Mouse (Mus musculus) liver, embryonic 14.5 days (tissue): ENCODE measurements at regions not wholly inside any gene's neighbourhood (a gene's known extent, or its start where the extent isn't known, plus 50 kb on each side); places are given as distances from the start of the nearest gene placed in this dataset.

Experiments used
- ATAC-seq: fragments of 200-750 bp; cut with Nextera tagmentation; 2 replicates; pipeline ENCODE4 v1.8.0; 2017; ENCODE audit warnings: moderate number of reproducible peaks, mild to moderate bottlenecking, moderate library complexity; ENCODE audit not compliant: insufficient read depth
- DNase-seq, 3 experiments: peaks; one replicate each; pipeline ENCODE4 v3.0.0-alpha.2; 2012 to 2013; ENCODE audit warnings: low read depth in 3 of 3, low spot score in 3 of 3
- H3K27ac ChIP-seq: fragments of 300-500 bp; sonication (generic); 2 replicates; pipeline ENCODE4 v1.5.1; 2014; ENCODE audit warnings: moderate library complexity, mild to moderate bottlenecking, control low read depth, inconsistent platforms
- H3K27me3 ChIP-seq: fragments of 300-500 bp; sonication (generic); 2 replicates; pipeline ENCODE4 v1.6.1; 2014; ENCODE audit warnings: mild to moderate bottlenecking, low read length, moderate library complexity; ENCODE audit not compliant: control insufficient read depth, insufficient read depth
- H3K36me3 ChIP-seq: fragments of 300-500 bp; sonication (generic); replicated peaks from 2 replicates; pipeline ENCODE4 v1.6.1; 2014; ENCODE audit warnings: low read depth; ENCODE audit not compliant: control insufficient read depth, insufficient read depth
- H3K4me1 ChIP-seq, 2 experiments: fragments of 200-500 bp in 1 of 2; fragments of 300-500 bp in 1 of 2; sonication (generic) in 1 of 2; replicated peaks; 2 replicates each; pipeline ENCODE4 v1.6.1; 2012 to 2014; ENCODE audit warnings: antibody characterized with exemption in 1 of 2, inconsistent platforms in 1 of 2, low read length in 1 of 2; ENCODE audit not compliant: control insufficient read depth in 2 of 2, insufficient read depth in 2 of 2
- H3K4me2 ChIP-seq: fragments of 300-500 bp; sonication (generic); 2 replicates; pipeline ENCODE4 v1.6.1; 2014; ENCODE audit warnings: low read depth, mild to moderate bottlenecking, control low read depth, moderate library complexity
- H3K4me3 ChIP-seq, 2 experiments: fragments of 200-500 bp in 1 of 2; fragments of 300-500 bp in 1 of 2; sonication (generic) in 1 of 2; 2 replicates each; pipeline ENCODE4 v1.5.1; 2012 to 2014; ENCODE audit warnings: low read depth in 2 of 2, low read length in 2 of 2, mild to moderate bottlenecking in 2 of 2, control low read depth in 1 of 2, inconsistent platforms in 1 of 2, moderate library complexity in 1 of 2; ENCODE audit not compliant: insufficient read depth in 1 of 2
- H3K9ac ChIP-seq: fragments of 300-500 bp; sonication (generic); replicated peaks from 2 replicates; pipeline ENCODE4 v1.6.1; 2014; ENCODE audit warnings: mild to moderate bottlenecking, control low read depth, moderate library complexity
- H3K9me3 ChIP-seq: fragments of 300-500 bp; sonication (generic); 2 replicates; pipeline ENCODE4 v1.6.1; 2016; ENCODE audit warnings: low read length, mixed read lengths; ENCODE audit not compliant: control insufficient read depth
- CTCF ChIP-seq: IDR thresholded peaks from 2 replicates; pipeline ENCODE4 v1.5.1; 2016; ENCODE audit warnings: antibody characterized with exemption, low read depth, control low read depth
- EP300 ChIP-seq: IDR thresholded peaks from 2 replicates; pipeline ENCODE4 v1.6.1; 2016; ENCODE audit warnings: antibody characterized with exemption, low read depth
- WGBS: fragments of 180-500 bp; shearing (Covaris S2); extraction: QIAGEN DNeasy Blood & Tissue Kit; methylation state at CpG from one replicate; pipeline ENCODE4 v1.1.7; 2014; ENCODE audit not compliant: insufficient replicate concordance; 5-methylcytosine and 5-hydroxymethylcytosine counted together

GRCm38 (mm10) chr4:82129471-82129870, 576.1 kb downstream of the Nfib start:
- TF ChIP-seq EP300 (no peak), CTCF (no peak)
- H3K9me3 ChIP-seq, result no peaks in the 10 kb centered on the region
- no peak overlapping the region for H3K9ac ChIP-seq
- no peaks in the 10 kb centered on the region for H3K36me3 ChIP-seq
- H3K4me1 ChIP-seq, result no peaks in the 10 kb centered on the region
- H3K27me3 ChIP-seq, result no peaks in the 10 kb centered on the region
- H3K4me2 ChIP-seq, result no peak overlapping the region
- DNase-seq (no peak), ATAC-seq (no peak)
- H3K4me3 ChIP-seq, result no peak overlapping the region
- WGBS, result 47% methylated on average over 1 of the region's 1 CpGs
- no peak overlapping the region for H3K27ac ChIP-seq

- Histone ChIP-seq H3K4me3 (no peak overlapping the region), H3K4me1 (no peaks in the 10 kb centered on the region), H3K36me3 (no peaks in the 10 kb centered on the region), H3K4me2 (no peak overlapping the region), H3K9ac (no peak overlapping the region), H3K9me3 (no peaks in the 10 kb centered on the region), H3K27me3 (no peaks in the 10 kb centered on the region), H3K27ac (no peak overlapping the region)
- WGBS, result 52% methylated on average over 5 of the region's 5 CpGs
- no peak for DNase-seq
- no peak for TF ChIP-seq EP300
- TF ChIP-seq CTCF, result no peak
- ATAC-seq, result no peak
Observed at GRCm38 (mm10) chr4:82123733-82124132, 581.8 kb downstream of the Nfib start.

GRCm38 (mm10) chr4:82123101-82123500, 582.4 kb downstream of the Nfib start:
- ATAC-seq, result no peak
- no peak overlapping the region for H3K4me2 ChIP-seq

GRCm38 (mm10) chr4:82120796-82121195, 584.8 kb downstream of the Nfib start:
- ATAC-seq, result no peak

More at GRCm38 (mm10) chr4:82123101-82123500, 582.4 kb downstream of the Nfib start:
- DNase-seq, result no peak
- Histone ChIP-seq H3K36me3 (no peaks in the 10 kb centered on the region), H3K9ac (no peak overlapping the region), H3K4me3 (no peak overlapping the region), H3K4me1 (no peaks in the 10 kb centered on the region), H3K9me3 (no peaks in the 10 kb centered on the region), H3K27ac (no peak overlapping the region), H3K27me3 (no peaks in the 10 kb centered on the region)
- TF ChIP-seq EP300, result no peak
- no peak for TF ChIP-seq CTCF
- 48% methylated on average over 1 of the region's 1 CpGs for WGBS

GRCm38 (mm10) chr4:82120326-82120725, 585.2 kb downstream of the Nfib start:
- Histone ChIP-seq H3K4me3 (no peak overlapping the region), H3K27ac (no peak overlapping the region), H3K36me3 (no peaks in the 10 kb centered on the region), H3K27me3 (no peaks in the 10 kb centered on the region), H3K4me2 (no peak overlapping the region), H3K9me3 (no peaks in the 10 kb centered on the region), H3K9ac (no peak overlapping the region), H3K4me1 (no peaks in the 10 kb centered on the region)
- TF ChIP-seq EP300 (no peak), CTCF (no peak)
- no peak for ATAC-seq
- WGBS, result 32% methylated on average over 1 of the region's 1 CpGs
- no peak for DNase-seq

More at GRCm38 (mm10) chr4:82120796-82121195, 584.8 kb downstream of the Nfib start:
- no peaks in the 10 kb centered on the region for H3K27me3 ChIP-seq
- H3K4me1 ChIP-seq, result no peaks in the 10 kb centered on the region
- no peak overlapping the region for H3K27ac ChIP-seq
- no peak overlapping the region for H3K4me2 ChIP-seq
- TF ChIP-seq EP300 (no peak), CTCF (no peak)
- H3K4me3 ChIP-seq, result no peak overlapping the region
- WGBS, result 56% methylated on average over 4 of the region's 4 CpGs
- H3K36me3 ChIP-seq, result no peaks in the 10 kb centered on the region
- no peaks in the 10 kb centered on the region for H3K9me3 ChIP-seq
- no peak overlapping the region for H3K9ac ChIP-seq
- no peak for DNase-seq
